Mouse (Mus musculus) hindlimb bud, embryonic 11.5 days (tissue): ENCODE data around the gene Rmnd5b.
"Not testable (repeated sequence)": the region's sequence is repeated elsewhere in the genome, so short reads cannot be mapped to it uniquely, and the experiment has no call there.

Experiments used
- DNase-seq: peaks from one replicate; pipeline ENCODE4 v3.0.0-alpha.2; 2012; ENCODE audit warnings: low read depth, low spot score; ENCODE audit errors: extremely low spot score

The Rmnd5b gene

DNA sequence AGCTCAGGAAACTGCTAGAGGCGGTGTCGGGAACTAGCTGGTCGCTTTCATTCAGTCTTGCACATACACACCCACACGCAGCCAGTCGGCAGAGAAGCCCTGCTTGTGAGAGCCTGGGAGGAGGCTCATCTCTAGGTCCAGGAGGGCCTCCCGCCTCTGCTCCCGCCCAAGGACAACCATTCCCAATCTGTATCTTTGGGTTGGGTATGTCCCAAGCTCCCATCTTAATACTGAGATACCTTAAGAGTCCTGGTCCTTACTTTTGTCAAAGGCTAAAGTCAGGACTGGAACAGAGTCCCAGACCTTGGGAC lies 14.1 kb upstream of the Rmnd5b start:
- no peak for DNase-seq

DNA sequence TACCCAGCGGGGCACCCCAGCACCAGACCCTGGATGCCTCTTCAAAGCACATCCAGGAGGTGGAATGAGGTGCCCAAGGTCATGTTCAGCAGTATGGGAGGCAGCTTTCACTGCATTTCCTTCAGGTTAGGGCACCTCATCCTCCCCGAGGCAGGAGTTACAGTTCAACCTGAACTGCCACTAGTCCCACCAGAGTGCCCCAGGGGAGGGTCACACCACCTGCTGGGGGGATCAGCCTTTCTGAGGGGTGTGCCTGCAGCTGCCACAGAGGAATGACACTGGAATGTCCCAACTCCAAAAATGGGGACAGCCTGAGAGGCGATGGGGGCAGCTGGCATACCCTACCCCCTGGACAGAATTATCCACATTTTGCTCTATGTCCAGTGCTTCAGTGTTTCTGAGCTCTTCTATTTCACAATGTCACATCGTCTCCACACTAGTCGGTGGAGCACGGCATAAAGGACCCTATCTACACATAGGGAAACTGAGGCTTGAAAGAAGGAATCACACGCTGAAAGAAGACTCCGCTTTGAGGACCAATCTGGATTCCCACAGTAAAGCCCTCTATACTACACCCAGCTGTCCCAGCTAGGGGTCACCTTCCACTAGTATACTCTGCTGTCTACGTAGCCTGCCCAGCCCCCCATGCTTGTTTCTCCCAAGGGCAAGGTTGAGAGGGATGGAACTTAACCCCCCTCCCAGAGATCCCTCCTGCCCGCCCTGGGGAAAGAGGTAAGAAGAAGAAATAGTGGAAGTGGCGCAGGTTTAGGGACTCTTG lies 13.6 kb upstream of the Rmnd5b start:
- DNase-seq, result no peak

- no peak for DNase-seq
Observed at GRCm38 (mm10) chr11:51648566-51648965, 12.9 kb upstream of the Rmnd5b start.

DNA sequence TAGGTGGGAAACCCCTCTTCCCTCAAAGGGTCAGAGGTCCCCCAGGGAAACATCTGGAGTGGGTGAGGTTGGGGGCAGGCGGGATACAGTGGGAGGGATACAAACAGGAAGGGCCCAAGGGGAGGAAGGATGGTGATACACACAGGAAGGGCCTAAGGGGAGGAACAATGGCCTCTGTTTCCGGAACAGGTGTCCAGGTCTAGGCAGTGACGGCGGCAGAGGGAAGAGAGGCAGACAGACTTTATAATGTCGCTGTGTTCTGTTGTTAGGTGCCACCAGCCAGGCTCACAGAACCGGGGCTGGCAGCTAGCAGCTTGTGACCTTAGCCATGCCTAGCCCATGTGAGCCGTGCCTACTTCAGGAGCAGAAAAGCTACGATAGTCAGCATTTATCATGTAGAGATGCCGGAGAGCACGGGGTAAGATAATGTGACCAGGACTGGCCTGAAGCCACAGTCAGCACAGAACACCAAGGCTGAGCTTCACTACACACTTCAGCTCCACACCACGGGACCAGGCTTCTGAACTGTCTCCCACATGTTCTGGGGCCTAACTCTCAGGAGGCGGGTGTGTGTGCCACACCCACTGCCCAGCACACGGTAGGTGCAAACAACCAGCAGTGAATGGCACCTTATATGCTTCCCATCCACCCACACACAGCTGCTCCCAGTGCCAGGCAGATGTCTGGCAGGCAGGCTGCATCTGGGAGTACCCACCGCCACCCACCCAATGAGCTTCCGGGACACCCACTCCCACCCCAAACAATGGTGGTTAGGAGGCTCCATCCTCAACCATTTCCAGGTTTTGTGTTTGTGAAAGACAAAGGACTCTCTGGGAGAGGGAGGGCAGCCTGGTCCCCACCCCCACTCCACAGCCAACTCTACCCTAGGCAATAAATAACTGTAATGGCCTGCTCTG lies 11.3 kb upstream of the Rmnd5b start:
- no peak for DNase-seq

DNA sequence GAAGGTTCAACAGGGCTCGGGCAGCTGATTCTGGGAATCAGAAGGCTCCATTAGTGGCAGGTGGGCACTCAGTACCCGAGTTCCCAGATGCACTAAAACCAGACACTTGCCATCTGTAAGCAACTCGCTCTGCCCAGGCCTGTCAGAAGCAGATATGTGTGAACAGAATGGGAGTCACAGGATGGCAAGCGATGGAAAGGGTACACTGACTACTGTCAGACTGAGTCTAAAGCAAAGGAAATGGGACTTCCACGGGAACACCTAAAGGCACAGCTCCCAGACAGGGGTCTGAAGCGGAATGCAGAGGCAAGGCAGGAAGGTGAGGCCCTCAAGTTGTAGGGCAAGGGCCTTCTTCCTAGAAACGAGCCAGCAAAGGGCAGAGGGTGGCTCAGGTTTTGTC lies 10.5 kb upstream of the Rmnd5b start:
- DNase-seq, result no peak

GRCm38 (mm10) chr11:51645293-51645692 lies 9.6 kb upstream of the Rmnd5b start:
- no peak for DNase-seq

DNA sequence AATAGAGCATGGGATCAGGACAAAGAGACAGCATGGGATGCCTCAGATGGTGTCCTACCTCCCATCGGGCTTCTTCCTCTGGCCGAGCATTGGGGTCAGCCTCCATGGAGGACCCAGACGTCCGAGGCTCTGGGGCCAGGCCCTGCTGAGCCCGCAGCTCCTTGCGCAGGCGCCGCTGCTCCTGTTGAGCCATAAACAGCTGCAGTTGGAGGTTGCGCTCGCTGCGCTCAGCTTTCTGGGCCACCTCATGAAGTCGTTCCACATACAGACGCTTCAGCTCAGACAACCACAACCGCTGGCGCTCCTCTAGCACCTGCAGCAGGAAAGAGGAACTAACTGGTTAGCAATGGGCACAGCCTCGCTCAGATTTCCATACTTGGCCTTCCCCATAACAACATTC lies 8.5 kb upstream of the Rmnd5b start:
- DNase-seq, result no peak

DNA sequence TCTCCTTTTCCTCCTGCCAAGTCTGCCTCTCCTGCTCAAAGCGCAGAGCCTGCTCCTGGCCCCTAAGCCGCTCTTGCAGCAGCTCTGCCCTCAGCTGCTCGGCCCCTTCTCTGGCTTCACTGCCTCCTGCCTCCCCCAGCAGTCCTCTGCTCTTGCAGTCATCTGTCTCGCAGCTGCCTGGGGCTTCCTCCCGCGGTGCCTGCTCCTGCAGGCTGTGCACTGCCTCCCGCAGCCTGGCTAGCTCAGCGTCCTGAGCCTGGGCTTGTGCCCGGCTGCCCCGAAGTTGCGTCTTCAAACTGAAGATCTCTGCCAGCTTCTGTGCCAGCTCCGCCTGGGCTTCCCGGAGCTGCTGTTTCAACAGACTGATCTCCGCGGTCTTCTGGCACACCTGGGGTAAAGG lies 8.1 kb upstream of the Rmnd5b start:
- DNase-seq, result no peak

DNA sequence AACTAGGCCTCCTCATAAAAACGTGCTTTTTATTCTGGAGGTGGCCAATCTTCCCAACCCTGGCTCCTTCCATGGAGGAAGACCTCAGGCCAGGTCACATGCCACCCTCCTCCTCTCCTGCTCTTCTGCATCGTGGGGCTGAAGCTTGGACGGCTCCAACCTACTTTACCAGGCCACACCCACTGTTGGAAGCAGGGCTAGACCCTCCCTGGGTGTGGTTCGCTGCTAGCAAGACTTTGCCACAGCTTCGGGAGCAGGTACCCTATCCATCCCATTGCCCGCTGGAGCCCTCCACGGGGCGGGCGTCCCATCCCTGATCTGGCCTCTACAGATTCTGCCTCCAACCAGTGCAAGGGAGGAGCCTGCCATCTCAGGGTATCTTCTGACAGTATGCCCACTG lies 7.5 kb upstream of the Rmnd5b start:
- DNase-seq, result no peak

- no peak for DNase-seq
Observed at GRCm38 (mm10) chr11:51640748-51641147, 5.1 kb upstream of the Rmnd5b start.

GRCm38 (mm10) chr11:51638497-51638896 lies 2.8 kb upstream of the Rmnd5b start:
- no peak for DNase-seq

DNA sequence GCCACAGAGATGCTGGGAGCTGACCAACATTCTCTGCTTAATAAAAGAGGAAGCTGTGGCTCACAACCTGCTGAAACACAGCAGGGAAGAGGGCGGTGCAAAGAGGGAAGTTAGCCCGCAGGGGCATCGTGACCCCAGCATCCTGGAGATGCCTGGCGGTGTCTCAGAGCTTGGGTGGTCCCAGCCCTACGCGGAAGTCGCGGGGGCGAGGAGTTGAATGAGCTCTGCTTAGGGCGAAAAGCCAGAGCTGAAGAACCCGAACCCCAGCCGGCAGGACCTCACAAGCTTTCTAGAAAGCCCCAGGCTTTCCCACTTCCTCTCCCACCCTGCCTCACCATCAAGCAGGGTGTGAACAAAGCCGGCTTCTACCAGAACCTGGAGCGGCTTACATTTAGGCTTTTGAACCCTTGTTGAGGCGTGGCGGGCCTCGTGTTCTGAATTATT lies 2.3 kb upstream of the Rmnd5b start:
- no peak for DNase-seq

DNA sequence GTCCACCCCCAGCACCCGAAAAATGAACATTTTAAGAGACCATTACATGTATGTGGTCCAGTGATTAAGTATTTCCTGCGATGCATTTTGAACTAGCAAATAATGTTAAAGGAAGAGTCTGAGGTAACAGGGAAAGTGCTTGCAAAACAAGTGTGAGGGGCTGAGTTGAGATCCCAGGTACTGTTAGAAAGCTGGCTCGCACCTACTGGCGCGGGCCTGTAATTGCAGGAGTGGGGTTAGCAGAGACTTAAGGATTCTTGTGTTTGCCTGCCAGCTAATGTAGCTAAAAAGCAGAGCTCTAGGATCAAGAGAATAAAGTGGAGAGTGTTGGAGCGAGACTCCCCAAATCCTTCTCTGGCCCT lies 608 bp upstream of the Rmnd5b start:
- DNase-seq, result no peak

- DNase-seq, result no peak
Observed at GRCm38 (mm10) chr11:51635127-51635524, 570 bp downstream of the Rmnd5b start.

GRCm38 (mm10) chr11:51633721-51634120 lies 2.0 kb downstream of the Rmnd5b start:
- no peak for DNase-seq

GRCm38 (mm10) chr11:51633200-51633599 lies 2.5 kb downstream of the Rmnd5b start:
- DNase-seq, result not testable (repeated sequence)

DNA sequence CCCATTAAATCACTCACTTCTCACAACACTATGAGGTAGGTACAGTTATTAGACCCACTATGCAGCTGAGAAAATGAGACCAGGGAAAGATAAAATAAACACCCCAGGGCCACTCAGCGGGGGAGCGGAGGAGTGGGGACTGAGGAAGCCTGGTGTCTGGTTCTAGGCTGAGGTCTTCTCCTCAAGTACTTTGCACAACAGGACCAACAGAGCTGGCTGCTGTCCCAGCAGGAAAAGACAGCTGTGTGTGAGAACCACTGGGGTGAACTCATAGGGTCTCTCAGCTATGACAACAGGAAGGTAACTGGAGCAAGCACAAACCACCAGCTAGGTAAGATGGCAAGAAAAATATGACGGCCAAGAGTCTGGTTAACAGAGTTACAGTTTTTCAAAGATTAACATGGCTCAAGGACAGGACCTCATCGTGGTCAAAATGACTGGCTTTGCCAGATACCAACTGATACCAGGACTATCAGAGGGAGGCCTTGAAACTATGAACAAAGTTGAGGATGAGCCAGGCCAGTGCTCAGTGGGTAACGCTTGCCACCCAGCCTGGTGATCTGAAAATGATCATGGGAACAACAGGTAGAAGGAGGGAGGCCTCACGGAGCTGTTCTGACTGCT lies 3.5 kb downstream of the Rmnd5b start:
- no peak for DNase-seq

GRCm38 (mm10) chr11:51629651-51630314 lies 5.9 kb downstream of the Rmnd5b start:
- DNase-seq, result no peak

- no peak for DNase-seq
Observed at GRCm38 (mm10) chr11:51627907-51628306, 7.8 kb downstream of the Rmnd5b start.

DNA sequence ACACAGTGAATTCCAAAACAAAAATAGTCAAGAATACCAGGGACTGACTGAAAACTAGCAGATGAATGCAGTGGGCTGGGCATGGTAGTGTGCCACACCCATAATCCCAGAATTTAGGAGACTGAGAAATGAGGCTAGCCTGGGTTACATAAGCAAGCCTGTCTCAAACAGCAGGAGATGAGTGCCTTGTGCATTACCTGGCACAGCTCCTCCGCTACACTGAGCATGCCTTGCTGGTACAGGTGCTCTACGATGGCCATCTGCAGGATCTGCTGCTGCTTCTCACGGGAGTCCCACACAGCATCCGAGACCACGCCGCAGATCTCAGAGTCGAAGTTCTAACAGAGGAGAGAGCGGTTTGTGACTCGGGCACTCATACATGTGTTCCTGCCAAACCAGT lies 8.3 kb downstream of the Rmnd5b start:
- no peak for DNase-seq

GRCm38 (mm10) chr11:51625187-51625820 lies 10.4 kb downstream of the Rmnd5b start:
- DNase-seq, result no peak
